Mouse (Mus musculus) heart, embryonic 14.5 days (tissue): Measurements from ENCODE around the gene Slc7a7. TPM values are rescaled to one million over a fixed set of nuclear protein-coding genes. Genes with fewer than 3 reads are reported as not detected.

Experiments used
- ATAC-seq: fragments of 200-750 bp; cut with Nextera tagmentation; 2 replicates; pipeline ENCODE4 v1.8.0; 2017; ENCODE audit warnings: low read depth, moderate TSS enrichment; ENCODE audit not compliant: insufficient number of reproducible peaks, insufficient read depth, low FRiP score
- H3K27ac ChIP-seq, 2 experiments: fragments of 200-500 bp in 1 of 2; fragments of 300-500 bp in 1 of 2; sonication (generic) in 1 of 2; replicated peaks in 1 of 2; 2 replicates each; pipeline ENCODE4 v1.5.1; 2012 to 2014; ENCODE audit warnings: low read depth in 2 of 2, low read length in 2 of 2, control low read depth in 1 of 2, mild to moderate bottlenecking in 1 of 2, mixed read lengths in 1 of 2; ENCODE audit not compliant: control insufficient read depth in 1 of 2, insufficient read depth in 1 of 2
- H3K27me3 ChIP-seq: fragments of 300-500 bp; sonication (generic); 2 replicates; pipeline ENCODE4 v1.6.1; 2014; ENCODE audit warnings: mild to moderate bottlenecking, low read length, control low read depth; ENCODE audit not compliant: control insufficient read depth, insufficient read depth
- H3K36me3 ChIP-seq: fragments of 300-500 bp; sonication (generic); 2 replicates; pipeline ENCODE4 v1.6.1; 2014; ENCODE audit warnings: mild to moderate bottlenecking, control low read depth, low read length, mixed read lengths; ENCODE audit not compliant: control insufficient read depth, insufficient read depth
- H3K4me1 ChIP-seq, 2 experiments: fragments of 200-500 bp in 1 of 2; fragments of 300-500 bp in 1 of 2; sonication (generic) in 1 of 2; 2 replicates each; pipeline ENCODE4 v1.6.1; 2012 to 2014; ENCODE audit warnings: low read length in 2 of 2, control low read depth in 1 of 2, mixed read lengths in 1 of 2; ENCODE audit not compliant: control insufficient read depth in 2 of 2, insufficient read depth in 2 of 2
- H3K4me2 ChIP-seq: fragments of 300-500 bp; sonication (generic); 2 replicates; pipeline ENCODE4 v1.6.1; 2014; ENCODE audit warnings: mild to moderate bottlenecking, low read length
- H3K4me3 ChIP-seq, 2 experiments: fragments of 200-500 bp in 1 of 2; fragments of 300-500 bp in 1 of 2; sonication (generic) in 1 of 2; 2 replicates each; pipeline ENCODE4 v1.5.1; 2012 to 2014; ENCODE audit warnings: low read length in 2 of 2, mild to moderate bottlenecking in 2 of 2, control low read depth in 1 of 2, low read depth in 1 of 2, moderate library complexity in 1 of 2; ENCODE audit not compliant: control insufficient read depth in 1 of 2, insufficient read depth in 1 of 2
- H3K9ac ChIP-seq: fragments of 300-500 bp; sonication (generic); 2 replicates; pipeline ENCODE4 v1.6.1; 2014; ENCODE audit warnings: mild to moderate bottlenecking, low read length
- H3K9me3 ChIP-seq: fragments of 300-500 bp; sonication (generic); 2 replicates; pipeline ENCODE4 v1.6.1; 2016; ENCODE audit warnings: low read length, control low read depth; ENCODE audit not compliant: control insufficient read depth
- WGBS: fragments of 180-500 bp; shearing (Covaris S2); extraction: QIAGEN DNeasy Blood & Tissue Kit; methylation state at CpG from one replicate; pipeline ENCODE4 v1.1.7; 2014; 5-methylcytosine and 5-hydroxymethylcytosine counted together
- polyA plus RNA-seq: library from polyadenylated mRNA; unstranded; fragments of >200 nt; fragmentation: Nextera tagmentation; extraction: Ambion mirVana; gene quantifications from 2 replicates; pipeline ENCODE4 v1.2.1, GENCODE M21; 2014

Gene Slc7a7
- polyA plus RNA-seq, 1 experiment from 2014 or later, result 10.0 TPM

DNA sequence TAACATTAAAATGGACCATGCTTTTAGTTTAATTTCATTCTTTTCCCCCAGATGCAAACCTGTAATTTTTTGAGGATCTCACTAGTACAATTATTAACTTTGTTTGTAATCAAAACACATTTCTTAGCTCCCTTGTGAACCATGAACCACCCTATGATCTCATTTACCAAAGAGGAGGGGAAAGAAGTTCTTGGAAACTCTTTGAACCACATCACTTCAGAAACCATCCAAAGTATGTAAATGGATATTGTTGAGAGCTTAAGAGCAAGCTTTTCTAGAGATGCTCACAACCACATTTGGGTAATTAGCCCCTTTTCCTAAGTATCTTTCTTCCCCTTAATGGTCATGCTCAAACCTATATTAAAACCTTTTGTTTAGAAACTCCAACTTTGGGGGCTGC, 23.3 kb downstream of the Slc7a7 start:
- Histone ChIP-seq H3K9ac (no peak overlapping the region), H3K4me3 (no peak overlapping the region), H3K27me3 (no peaks in the 10 kb centered on the region), H3K4me1 (peaks cover 0 to 3% of the 10 kb centered on the region in 2 experiments; a peak in 1 of 4 replicates), H3K27ac (no peak overlapping the region), H3K36me3 (no peaks in the 10 kb centered on the region), H3K9me3 (no peaks in the 10 kb centered on the region), H3K4me2 (no peak overlapping the region)
- no peak for ATAC-seq

DNA sequence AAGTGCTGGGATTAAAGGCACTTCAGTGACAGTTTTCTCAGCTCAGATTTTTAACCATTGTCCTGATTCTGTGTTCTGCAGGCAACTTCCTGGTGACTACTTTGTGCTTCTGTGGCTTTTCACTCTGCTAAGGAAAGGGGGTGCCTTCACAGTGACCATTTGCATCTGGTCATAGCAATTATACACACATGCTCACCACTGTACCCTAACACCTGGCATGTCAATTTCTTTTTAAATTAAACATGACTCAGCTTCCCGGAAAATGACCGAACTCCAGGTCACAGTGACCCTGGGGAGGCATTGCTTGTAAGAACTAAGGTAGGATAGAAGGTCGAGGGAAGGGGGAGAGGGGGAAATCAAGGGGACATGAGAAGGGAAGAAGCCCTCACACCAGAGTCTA, 23.8 kb downstream of the Slc7a7 start:
- WGBS, result 71% methylated on average over 3 of the region's 3 CpGs
- no peak overlapping the region for H3K4me3 ChIP-seq

DNA sequence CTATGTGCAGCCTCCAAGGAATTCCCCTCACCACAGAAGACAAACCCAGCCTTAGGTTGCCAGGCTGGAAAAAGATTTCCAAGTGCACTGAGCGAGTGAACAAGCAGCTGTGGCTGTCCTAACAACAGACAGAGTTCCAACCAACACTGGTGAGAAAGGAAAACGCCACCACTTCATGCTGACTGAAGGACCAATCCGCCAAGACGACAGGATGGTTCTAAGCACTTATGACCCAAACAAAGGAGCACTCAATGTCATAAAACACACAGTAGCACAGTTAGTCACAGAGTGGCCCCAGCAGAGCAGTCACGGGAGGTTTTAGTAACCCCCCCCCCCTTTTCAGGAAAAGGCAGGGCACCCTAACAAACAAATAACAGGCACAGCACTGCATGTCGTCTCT, 26.7 kb downstream of the Slc7a7 start:
- Histone ChIP-seq H3K27ac (no peak overlapping the region), H3K4me2 (no peak overlapping the region), H3K4me3 (no peak overlapping the region), H3K9me3 (no peaks in the 10 kb centered on the region), H3K36me3 (no peaks in the 10 kb centered on the region), H3K9ac (no peak overlapping the region), H3K27me3 (no peaks in the 10 kb centered on the region), H3K4me1 (no peaks in the 10 kb centered on the region)
- WGBS, result 61% methylated on average over 6 of the region's 6 CpGs
- ATAC-seq, result no peak

More for the DNA sequence above, 23.8 kb downstream of the Slc7a7 start:
- Histone ChIP-seq H3K27ac (no peak overlapping the region), H3K27me3 (no peaks in the 10 kb centered on the region), H3K4me1 (peaks cover 0 to 3% of the 10 kb centered on the region in 2 experiments; a peak in 1 of 4 replicates), H3K9me3 (no peaks in the 10 kb centered on the region), H3K4me2 (no peak overlapping the region), H3K9ac (no peak overlapping the region), H3K36me3 (no peaks in the 10 kb centered on the region)
- ATAC-seq, result no peak

DNA sequence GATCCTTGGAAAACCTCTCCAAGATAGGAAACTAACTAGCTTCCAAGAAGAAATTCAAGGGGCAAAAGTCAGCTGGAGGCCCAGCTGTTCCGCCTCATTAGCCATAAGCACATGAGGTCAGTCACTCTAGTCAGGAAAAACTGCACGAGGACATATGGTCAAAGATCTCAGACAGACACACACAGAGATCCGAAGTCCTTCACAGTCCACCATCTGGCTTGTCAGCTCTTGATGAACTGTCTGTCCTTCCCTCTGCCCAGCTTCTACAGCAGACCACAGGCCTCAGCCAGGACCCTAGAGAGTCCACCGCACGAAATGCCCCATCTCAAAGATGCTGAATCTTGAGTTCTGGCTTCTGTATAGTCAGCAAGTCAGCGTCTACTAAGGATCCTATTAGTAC, 30.0 kb downstream of the Slc7a7 start:
- no peaks in the 10 kb centered on the region for H3K9me3 ChIP-seq
- H3K27ac ChIP-seq, result no peak overlapping the region
- H3K4me2 ChIP-seq, result no peak overlapping the region
- no peak for ATAC-seq
- H3K9ac ChIP-seq, result no peak overlapping the region
- peaks cover 0 to 3% of the 10 kb centered on the region in 2 experiments; a peak in 2 of 4 replicates for H3K4me1 ChIP-seq
- WGBS, result 83% methylated on average over 6 of the region's 6 CpGs
- H3K27me3 ChIP-seq, result no peaks in the 10 kb centered on the region
- no peaks in the 10 kb centered on the region for H3K36me3 ChIP-seq
- H3K4me3 ChIP-seq, result no peak overlapping the region

GRCm38 (mm10) chr14:54385968-54386618, 31.5 kb downstream of the Slc7a7 start:
- no peak overlapping the region for H3K27ac ChIP-seq
- H3K36me3 ChIP-seq, result no peaks in the 10 kb centered on the region
- ATAC-seq, result no peak
- no peak overlapping the region for H3K4me2 ChIP-seq
- no peak overlapping the region for H3K9ac ChIP-seq
- no peaks in the 10 kb centered on the region for H3K9me3 ChIP-seq
- H3K27me3 ChIP-seq, result no peaks in the 10 kb centered on the region
- H3K4me3 ChIP-seq, result no peak overlapping the region
- peaks cover 0 to 3% of the 10 kb centered on the region in 2 experiments; a peak in 2 of 4 replicates for H3K4me1 ChIP-seq
- 77% methylated on average over 7 of the region's 7 CpGs for WGBS

- no peaks in the 10 kb centered on the region for H3K36me3 ChIP-seq
- no peaks in the 10 kb centered on the region for H3K9me3 ChIP-seq
- no peak overlapping the region for H3K27ac ChIP-seq
- H3K9ac ChIP-seq, result no peak overlapping the region
- H3K4me2 ChIP-seq, result no peak overlapping the region
- WGBS, result 83% methylated on average over 8 of the region's 8 CpGs
- ATAC-seq, result no peak
- no peaks in the 10 kb centered on the region for H3K27me3 ChIP-seq
- H3K4me3 ChIP-seq, result no peak overlapping the region
- H3K4me1 ChIP-seq, result peaks cover 0 to 3% of the 10 kb centered on the region in 2 experiments; a peak in 2 of 4 replicates
Measured at GRCm38 (mm10) chr14:54384396-54384795, 33.2 kb downstream of the Slc7a7 start.

GRCm38 (mm10) chr14:54383355-54383771, 34.2 kb downstream of the Slc7a7 start:
- no peaks in the 10 kb centered on the region for H3K27me3 ChIP-seq
- 45% methylated on average over 4 of the region's 4 CpGs for WGBS
- H3K9me3 ChIP-seq, result no peaks in the 10 kb centered on the region
- no peak overlapping the region for H3K4me2 ChIP-seq
- H3K4me3 ChIP-seq, result no peak overlapping the region
- peaks cover 0 to 3% of the 10 kb centered on the region in 2 experiments; a peak in 2 of 4 replicates for H3K4me1 ChIP-seq
- ATAC-seq, result peak; percentile 49; the same call in 1 of the 2 replicates
- H3K27ac ChIP-seq, result no peak overlapping the region
- no peak overlapping the region for H3K9ac ChIP-seq
- no peaks in the 10 kb centered on the region for H3K36me3 ChIP-seq

DNA sequence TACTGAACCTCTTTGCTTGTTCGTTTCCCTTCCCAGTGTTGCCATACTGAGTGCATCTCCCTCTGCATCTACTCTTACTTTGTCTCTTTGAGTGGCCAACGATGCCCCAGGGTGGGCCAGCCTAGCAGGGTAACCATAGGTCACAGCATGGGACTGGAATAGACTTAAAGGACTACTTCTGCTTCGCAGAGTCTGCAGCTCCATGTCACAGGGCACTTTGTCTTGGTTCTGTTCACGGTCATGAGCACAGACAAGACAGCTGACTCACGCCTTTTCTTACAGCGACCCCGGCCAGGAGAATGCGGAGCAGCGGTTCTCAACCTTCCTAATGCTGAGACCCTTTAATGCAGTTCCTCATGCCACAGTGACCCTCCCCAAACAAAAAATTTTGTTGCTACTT, 34.9 kb downstream of the Slc7a7 start:
- Histone ChIP-seq H3K27ac (no peak overlapping the region), H3K4me2 (no peak overlapping the region), H3K9ac (no peak overlapping the region), H3K36me3 (no peaks in the 10 kb centered on the region), H3K4me3 (no peak overlapping the region), H3K4me1 (peaks cover 0 to 3% of the 10 kb centered on the region in 2 experiments; a peak in 2 of 4 replicates), H3K27me3 (no peaks in the 10 kb centered on the region), H3K9me3 (no peaks in the 10 kb centered on the region)
- ATAC-seq, result no peak
- WGBS, result 71% methylated on average over 9 of the region's 9 CpGs
